Mouse (Mus musculus): ENCODE results near the gene Scgb1b20. TPM values are rescaled to one million over a fixed set of nuclear protein-coding genes. Genes with fewer than 3 reads are reported as not detected.
"Not testable (repeated sequence)": the region's sequence is repeated elsewhere in the genome, so short reads cannot be mapped to it uniquely, and the experiment has no call there.

Scgb1b20 gene
- polyA plus RNA-seq (2014; fragmentation: Nextera tagmentation; extraction: Ambion mirVana): not detected in 2 replicates

- H3K9ac ChIP-seq (replicated peaks; ENCODE audit: low read length); H3K4me3 ChIP-seq (replicated peaks; ENCODE audit: low read depth, low read length); H3K4me2 ChIP-seq (ENCODE audit: low read length); H3K4me1 ChIP-seq (ENCODE audit: control insufficient read depth, insufficient read depth, low read length); ATAC-seq (ENCODE audit: low FRiP score, low TSS enrichment); H3K36me3 ChIP-seq (ENCODE audit: control insufficient read depth, insufficient read depth, low read length); H3K27ac ChIP-seq (replicated peaks; ENCODE audit: low read depth, low read length); H3K27me3 ChIP-seq (ENCODE audit: control insufficient read depth, insufficient read depth, low read length); H3K9me3 ChIP-seq (ENCODE audit: control insufficient read depth, low read length); DNase-seq: not testable (repeated sequence)
- 79% methylated on average over 4 of the region's 4 CpGs for WGBS
These were observed at the start of gene Scgb1b20 for GRCm38 (mm10) chr7:33372934-33373333. TSS of gene Scgb1b20 (plus strand) at chr7:33373234.

- H3K4me1 ChIP-seq (ENCODE audit: control insufficient read depth, insufficient read depth, low read length); ATAC-seq (ENCODE audit: low FRiP score, low TSS enrichment); DNase-seq; H3K9me3 ChIP-seq (ENCODE audit: control insufficient read depth, low read length); H3K36me3 ChIP-seq (ENCODE audit: control insufficient read depth, insufficient read depth, low read length); H3K27ac ChIP-seq (replicated peaks; ENCODE audit: low read depth, low read length); H3K4me3 ChIP-seq (replicated peaks; ENCODE audit: low read depth, low read length); H3K4me2 ChIP-seq (ENCODE audit: low read length); H3K27me3 ChIP-seq (ENCODE audit: control insufficient read depth, insufficient read depth, low read length); H3K9ac ChIP-seq (replicated peaks; ENCODE audit: low read length): not testable (repeated sequence)
- WGBS: 80% methylated on average over 2 of the region's 2 CpGs
These were observed 6.8 kb upstream of the Scgb1b20 start, which contains the start of gene Scgb2b20 for GRCm38 (mm10) chr7:33366222-33366621. TSS of gene Scgb2b20 (minus strand) at chr7:33366322.

- peaks cover 10% of the 10 kb centered on the region for H3K9me3 ChIP-seq (ENCODE audit: control insufficient read depth, low read length)
- not testable (repeated sequence) for H3K27ac ChIP-seq (replicated peaks; ENCODE audit: low read depth, low read length); H3K4me2 ChIP-seq (ENCODE audit: low read length); H3K27me3 ChIP-seq (ENCODE audit: control insufficient read depth, insufficient read depth, low read length); H3K9ac ChIP-seq (replicated peaks; ENCODE audit: low read length); ATAC-seq (ENCODE audit: low FRiP score, low TSS enrichment); H3K4me3 ChIP-seq (replicated peaks; ENCODE audit: low read depth, low read length); H3K36me3 ChIP-seq (ENCODE audit: control insufficient read depth, insufficient read depth, low read length); DNase-seq; H3K4me1 ChIP-seq (ENCODE audit: control insufficient read depth, insufficient read depth, low read length)
These were observed 26.7 kb downstream of the Scgb1b20 start for GRCm38 (mm10) chr7:33399749-33400148.

- Histone ChIP-seq H3K27me3 (ENCODE audit: control insufficient read depth, insufficient read depth, low read length) (no peaks in the 10 kb centered on the region), H3K4me2 (ENCODE audit: low read length) (no peak overlapping the region), H3K36me3 (ENCODE audit: control insufficient read depth, insufficient read depth, low read length) (no peaks in the 10 kb centered on the region), H3K9ac (replicated peaks; ENCODE audit: low read length) (no peak overlapping the region), H3K4me3 (replicated peaks; ENCODE audit: low read depth, low read length) (no peak overlapping the region), H3K9me3 (ENCODE audit: control insufficient read depth, low read length) (peaks cover 10% of the 10 kb centered on the region), H3K4me1 (ENCODE audit: control insufficient read depth, insufficient read depth, low read length) (no peaks in the 10 kb centered on the region), H3K27ac (replicated peaks; ENCODE audit: low read depth, low read length) (no peak overlapping the region)
- ATAC-seq (ENCODE audit: low FRiP score, low TSS enrichment) (no peak), DNase-seq (no peak)
- 84% methylated on average over 1 of the region's 1 CpGs for WGBS
These were observed 28.6 kb downstream of the Scgb1b20 start for GRCm38 (mm10) chr7:33401650-33402049.

GRCm38 (mm10) chr7:33409681-33410080, 36.6 kb downstream of the Scgb1b20 start:
- H3K27me3 ChIP-seq (ENCODE audit: control insufficient read depth, insufficient read depth, low read length); H3K4me3 ChIP-seq (replicated peaks; ENCODE audit: low read depth, low read length); H3K9ac ChIP-seq (replicated peaks; ENCODE audit: low read length); H3K27ac ChIP-seq (replicated peaks; ENCODE audit: low read depth, low read length); ATAC-seq (ENCODE audit: low FRiP score, low TSS enrichment); H3K4me2 ChIP-seq (ENCODE audit: low read length); H3K36me3 ChIP-seq (ENCODE audit: control insufficient read depth, insufficient read depth, low read length); DNase-seq; H3K4me1 ChIP-seq (ENCODE audit: control insufficient read depth, insufficient read depth, low read length): not testable (repeated sequence)
- H3K9me3 ChIP-seq (ENCODE audit: control insufficient read depth, low read length): peaks cover 13% of the 10 kb centered on the region
- WGBS: 45% methylated on average over 1 of the region's 1 CpGs

Other genes starting within 250 kb of the Scgb1b20 start
- gene Scgb2b18, start 199.4 kb upstream of the Scgb1b20 start, polyA plus RNA-seq (2014; fragmentation: Nextera tagmentation; extraction: Ambion mirVana): not detected in 2 replicates
- not detected in 2 replicates for gene Scgb1b18, start 187.7 kb upstream of the Scgb1b20 start, polyA plus RNA-seq (2014; fragmentation: Nextera tagmentation; extraction: Ambion mirVana)
- not detected in 2 replicates for gene Scgb2b19, start 92.9 kb upstream of the Scgb1b20 start, polyA plus RNA-seq (2014; fragmentation: Nextera tagmentation; extraction: Ambion mirVana)
- not detected in 2 replicates for gene Scgb1b19, start 85.9 kb upstream of the Scgb1b20 start, polyA plus RNA-seq (2014; fragmentation: Nextera tagmentation; extraction: Ambion mirVana)
- gene Scgb2b20, start 6.9 kb upstream of the Scgb1b20 start, polyA plus RNA-seq (2014; fragmentation: Nextera tagmentation; extraction: Ambion mirVana): not detected in 2 replicates
- not detected in 2 replicates for gene Scgb2b21, start 147.2 kb downstream of the Scgb1b20 start, polyA plus RNA-seq (2014; fragmentation: Nextera tagmentation; extraction: Ambion mirVana)